Mouse (Mus musculus) MEL (cell line): ENCODE results near the gene Pde6b.

Experiments
- CHD2 ChIP-seq: IDR thresholded peaks from 2 replicates; pipeline ENCODE4 v1.6.1; 2011; ENCODE audit warnings: low read length, improper control_type of control experiment
- CTCF ChIP-seq, 3 experiments: IDR thresholded peaks in 2 of 3; conservative IDR thresholded peaks in 1 of 3; 2 replicates each; pipeline ENCODE4 v1.5.1; 2011 to 2012; ENCODE audit warnings: low read length in 3 of 3, low read depth in 2 of 3, mild to moderate bottlenecking in 2 of 3, improper control_type of control experiment in 1 of 3, inconsistent platforms in 1 of 3, mixed read lengths in 1 of 3, moderate library complexity in 1 of 3; ENCODE audit not compliant: control insufficient read depth in 1 of 3, insufficient read depth in 1 of 3, poor library complexity in 1 of 3, severe bottlenecking in 1 of 3
- JUND ChIP-seq: IDR thresholded peaks from 2 replicates; pipeline ENCODE4 v1.6.1; 2011; ENCODE audit warnings: low read depth, mild to moderate bottlenecking, improper control_type of control experiment, low read length
- POLR2AphosphoS2 ChIP-seq: IDR thresholded peaks from 2 replicates; pipeline ENCODE4 v1.6.1; 2011; ENCODE audit warnings: low read length, improper control_type of control experiment
- POLR2AphosphoS5 ChIP-seq: IDR thresholded peaks from 2 replicates; pipeline ENCODE4 v1.6.1; 2012; ENCODE audit warnings: low read depth, borderline replicate concordance, mild to moderate bottlenecking, inconsistent platforms, low read length, moderate library complexity, mixed read lengths
- USF1 ChIP-seq: IDR thresholded peaks from 2 replicates; pipeline ENCODE4 v1.6.1; 2014; ENCODE audit warnings: low read depth, mild to moderate bottlenecking, inconsistent platforms, low read length, improper control_type of control experiment, moderate library complexity
- ZKSCAN1 ChIP-seq: IDR thresholded peaks from 2 replicates; pipeline ENCODE4 v1.6.1; 2012; ENCODE audit warnings: low read depth, mild to moderate bottlenecking, inconsistent platforms, low read length, improper control_type of control experiment, moderate library complexity

DNA sequence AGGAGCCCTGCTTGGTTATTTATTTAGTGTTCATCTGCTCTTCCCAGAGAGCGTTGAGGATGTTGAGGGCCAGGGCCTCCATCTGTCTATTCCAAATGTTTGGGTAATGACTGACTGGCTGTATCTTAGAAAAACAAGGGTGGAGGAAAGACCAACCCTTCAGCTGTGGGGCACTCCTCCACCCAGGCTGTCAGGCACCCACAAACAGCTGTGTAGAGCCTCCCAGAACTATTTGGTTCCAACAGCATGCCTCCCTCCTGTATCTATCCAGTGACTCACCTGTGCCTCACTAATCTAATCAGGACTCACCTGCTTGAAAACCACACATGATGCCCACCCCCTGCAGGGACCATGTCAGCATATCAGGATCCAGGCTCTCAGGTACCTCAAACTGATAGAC is 64.2 kb downstream of the Pde6b start:
- no peak for TF ChIP-seq POLR2AphosphoS2
- no peak for TF ChIP-seq CHD2
- TF ChIP-seq POLR2AphosphoS5 = no peak
- no peak for TF ChIP-seq CTCF (IDR thresholded peaks at IDR 0.05 in 2 of 3, conservative IDR thresholded peaks at IDR 0.05 in 1 of 3; ENCODE audit: control insufficient read depth in 1 of 3, insufficient read depth in 1 of 3, low read depth in 2 of 3, low read length in 3 of 3, poor library complexity in 1 of 3, severe bottlenecking in 1 of 3)
- no peak for TF ChIP-seq ZKSCAN1
- no peak for TF ChIP-seq USF1
- no peak for TF ChIP-seq JUND
